Mouse (Mus musculus): ENCODE measurements around the gene Vps36.

DNA sequence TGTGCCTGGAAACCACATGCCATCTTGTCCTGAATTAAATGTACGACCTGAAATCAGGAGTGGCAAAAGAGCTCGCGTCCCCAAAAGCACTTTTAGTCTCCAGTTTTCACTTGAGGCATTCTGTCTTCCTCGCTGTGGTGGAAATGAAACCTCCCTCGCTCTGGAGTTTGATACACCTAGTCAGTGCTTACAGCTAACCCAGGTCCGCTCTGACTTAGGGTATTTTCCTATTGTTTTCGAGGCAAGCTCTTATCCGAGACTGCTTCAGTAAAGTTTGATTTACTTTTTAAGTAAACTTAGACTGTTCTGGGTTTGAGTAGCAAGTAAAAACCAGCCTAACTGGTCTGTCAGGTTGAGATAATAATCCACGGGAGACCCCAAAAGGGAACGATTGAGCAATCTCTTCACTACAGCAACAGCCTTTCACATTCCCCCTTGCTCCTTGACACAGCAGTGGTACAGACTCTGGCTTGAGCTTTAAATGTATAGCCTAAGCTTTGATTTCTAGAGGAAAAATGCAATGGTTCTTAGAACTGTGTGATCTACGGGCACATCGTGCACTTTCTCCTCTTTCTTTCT, 912 bp downstream of the Vps36 start:
- no peak for TF ChIP-seq CTCF (IDR thresholded peaks at IDR 0.05; ENCODE audit: borderline replicate concordance, extremely low read depth, insufficient read depth, insufficient read length)
- TF ChIP-seq POLR2A (IDR thresholded peaks at IDR 0.05; ENCODE audit: borderline replicate concordance, extremely low read depth, insufficient read depth, insufficient read length, poor library complexity, severe bottlenecking): no peak

All from brain, embryonic 14.5 days (tissue).